Mouse (Mus musculus) CD4-positive, CD25-positive, alpha-beta regulatory T cell, adult 2 months (primary cell): ENCODE data around the gene Tk1.

Experiments
- DNase-seq: peaks from one replicate; pipeline ENCODE4 v3.0.0-alpha.2; 2012; ENCODE audit warnings: low read depth, low spot score

The Tk1 gene

DNA sequence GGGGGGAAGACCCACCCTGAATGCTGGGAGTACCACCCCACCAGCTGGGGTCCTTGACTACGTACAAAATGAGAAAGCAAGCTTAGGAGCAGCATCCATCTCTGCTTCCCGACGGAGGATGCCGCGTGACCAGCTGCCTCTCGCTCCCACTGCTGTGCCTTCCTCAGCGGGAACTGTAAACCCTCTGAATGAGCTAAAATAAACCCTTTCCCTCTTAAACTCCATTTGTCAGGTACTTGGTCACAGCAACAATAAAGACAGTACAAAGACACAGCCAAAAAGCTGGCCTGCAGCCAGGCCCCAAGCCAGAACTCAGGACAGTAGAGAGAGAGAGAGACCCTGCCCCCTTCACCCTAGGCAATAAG is 56.2 kb downstream of the Tk1 start:
- no peak for DNase-seq

DNA sequence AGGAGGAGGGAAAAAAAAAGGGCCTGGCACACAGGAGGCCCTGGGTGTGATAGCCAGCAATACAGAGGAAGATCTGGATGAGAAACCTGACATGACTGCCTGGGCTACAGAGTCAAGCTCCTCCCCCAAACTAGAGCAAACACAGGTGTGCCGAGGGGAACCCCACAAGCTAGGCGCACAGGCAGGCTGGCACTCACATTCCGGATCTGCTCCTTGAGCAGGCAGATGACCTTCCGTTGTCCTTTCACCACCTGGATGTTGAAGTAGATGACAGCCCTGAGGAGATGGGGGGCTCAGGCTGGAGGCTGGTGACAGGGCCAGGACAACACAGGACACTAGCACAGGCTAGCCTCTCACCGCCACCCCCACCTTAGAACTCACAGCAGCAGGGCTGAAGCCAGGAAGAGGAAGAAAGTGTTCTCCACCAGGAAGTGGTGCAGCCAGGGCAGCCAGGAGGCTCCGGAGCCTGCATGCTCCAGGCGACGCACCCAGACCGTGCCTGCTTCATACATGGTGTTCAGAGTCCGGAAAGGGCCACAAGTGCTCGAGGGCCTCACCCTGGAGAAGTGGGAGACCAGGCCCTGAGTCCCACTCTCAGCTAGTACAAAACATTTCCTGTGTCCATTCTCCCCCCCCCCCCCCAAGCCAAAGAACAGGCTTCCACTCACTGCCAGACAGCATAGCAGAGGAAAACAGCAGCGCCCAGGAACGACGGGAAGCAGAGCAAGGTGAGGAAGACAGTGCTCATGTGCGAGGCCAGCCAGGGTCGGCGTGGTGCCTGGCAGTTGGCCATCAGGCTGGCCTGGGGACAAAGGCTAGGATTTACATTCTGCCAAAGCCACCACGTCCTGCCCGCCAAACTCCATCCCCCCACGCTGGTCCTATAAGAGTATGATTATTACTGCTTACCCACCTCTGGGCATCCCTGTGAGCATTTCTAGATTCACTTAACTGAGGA is 56.9 kb downstream of the Tk1 start:
- no peak for DNase-seq

DNA sequence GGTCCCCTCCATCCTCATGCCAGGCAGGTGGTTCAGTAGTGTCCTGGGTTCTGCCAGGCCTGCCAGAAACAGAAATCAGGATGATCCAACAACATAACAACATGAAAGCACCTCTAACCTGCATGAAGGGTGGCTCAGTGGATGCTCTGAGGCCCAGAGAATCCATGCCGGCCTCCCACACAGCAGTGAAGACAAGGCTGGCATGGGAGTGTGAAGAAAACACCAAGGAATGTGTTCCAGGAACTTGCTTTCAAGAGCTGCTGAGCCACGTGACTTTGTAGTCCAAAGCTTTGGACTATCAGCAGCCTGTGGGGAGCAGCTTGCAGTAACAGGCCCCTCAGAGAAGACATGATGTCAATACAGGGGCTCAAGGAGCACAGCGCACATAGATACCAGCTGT is 59.6 kb downstream of the Tk1 start:
- no peak for DNase-seq
